Mouse (Mus musculus) hindbrain, embryonic 11.5 days (tissue): ENCODE measurements at regions not wholly inside any gene's neighbourhood (a gene's known extent, or its start where the extent isn't known, plus 50 kb on each side); places are given as distances from the start of the nearest gene placed in this dataset.

Source experiments
- ATAC-seq: fragments of 200-750 bp; cut with Nextera tagmentation; 2 replicates; pipeline ENCODE4 v1.8.0; 2017; ENCODE audit warnings: mild to moderate bottlenecking, moderate TSS enrichment, moderate library complexity; ENCODE audit not compliant: low FRiP score
- DNase-seq: peaks from one replicate; pipeline ENCODE4 v3.0.0-alpha.2; 2015; ENCODE audit warnings: low spot score
- H3K27ac ChIP-seq: fragments of 300-500 bp; sonication (generic); 2 replicates; pipeline ENCODE4 v1.5.1; 2014; ENCODE audit warnings: mild to moderate bottlenecking, low read depth, low read length
- H3K27me3 ChIP-seq: fragments of 300-500 bp; sonication (generic); 2 replicates; pipeline ENCODE4 v1.6.1; 2014; ENCODE audit warnings: mild to moderate bottlenecking, low read length, moderate library complexity, mixed read lengths; ENCODE audit not compliant: control insufficient read depth, insufficient read depth
- H3K36me3 ChIP-seq: fragments of 300-500 bp; sonication (generic); 2 replicates; pipeline ENCODE4 v1.6.1; 2014; ENCODE audit warnings: mild to moderate bottlenecking, low read length, moderate library complexity, mixed read lengths; ENCODE audit not compliant: control insufficient read depth, insufficient read depth
- H3K4me1 ChIP-seq: fragments of 300-500 bp; sonication (generic); replicated peaks from 2 replicates; pipeline ENCODE4 v1.6.1; 2014; ENCODE audit warnings: low read length, mixed read lengths; ENCODE audit not compliant: control insufficient read depth, insufficient read depth
- H3K4me2 ChIP-seq: fragments of 300-500 bp; sonication (generic); replicated peaks from 2 replicates; pipeline ENCODE4 v1.6.1; 2014; ENCODE audit warnings: mild to moderate bottlenecking, low read depth, low read length
- H3K4me3 ChIP-seq: fragments of 300-500 bp; sonication (generic); 2 replicates; pipeline ENCODE4 v1.5.1; 2014; ENCODE audit warnings: low read depth, low read length
- H3K9ac ChIP-seq: fragments of 300-500 bp; sonication (generic); 2 replicates; pipeline ENCODE4 v1.6.1; 2014; ENCODE audit warnings: low read depth, low read length
- H3K9me3 ChIP-seq: fragments of 300-500 bp; sonication (generic); 2 replicates; pipeline ENCODE4 v1.6.1; 2016; ENCODE audit warnings: low read length; ENCODE audit not compliant: control insufficient read depth
- WGBS: fragments of 180-500 bp; shearing (Covaris S2); extraction: QIAGEN DNeasy Blood & Tissue Kit; methylation state at CpG from one replicate; pipeline ENCODE4 v1.1.7; 2014; 5-methylcytosine and 5-hydroxymethylcytosine counted together

DNA sequence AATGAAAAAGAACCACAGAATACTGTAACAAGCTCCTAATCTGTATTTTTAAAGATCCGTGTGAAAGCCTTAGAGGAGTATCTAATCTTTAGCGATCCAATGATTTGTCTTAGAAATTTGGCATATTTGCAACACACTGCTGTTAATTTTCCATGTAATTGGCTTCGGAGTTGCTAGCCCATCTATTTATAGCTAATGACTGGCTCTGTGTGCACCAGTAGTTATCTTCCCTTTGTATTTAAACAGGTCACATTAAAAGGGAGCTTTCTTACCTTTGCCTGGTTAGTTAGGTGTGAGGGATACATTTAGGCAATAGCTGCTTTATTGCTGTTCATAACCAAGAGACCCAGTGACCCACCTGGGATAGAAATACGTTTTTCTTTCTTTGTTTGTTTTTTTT lies 256.3 kb upstream of the Mme start:
- H3K27ac ChIP-seq, result no peak overlapping the region
- H3K4me1 ChIP-seq, result no peaks in the 10 kb centered on the region
- ATAC-seq (no peak), DNase-seq (no peak)
- WGBS, result 87% methylated on average over 4 of the region's 4 CpGs
- H3K4me2 ChIP-seq, result no peak overlapping the region
- no peak overlapping the region for H3K4me3 ChIP-seq
- no peaks in the 10 kb centered on the region for H3K9me3 ChIP-seq
- H3K36me3 ChIP-seq, result no peaks in the 10 kb centered on the region
- H3K27me3 ChIP-seq, result no peaks in the 10 kb centered on the region
- H3K9ac ChIP-seq, result no peak overlapping the region

GRCm38 (mm10) chr3:62976906-62977305 lies 264.4 kb upstream of the Mme start:
- Histone ChIP-seq H3K4me3 (no peak overlapping the region), H3K27me3 (no peaks in the 10 kb centered on the region), H3K9me3 (no peaks in the 10 kb centered on the region), H3K36me3 (no peaks in the 10 kb centered on the region), H3K27ac (no peak overlapping the region), H3K4me1 (no peaks in the 10 kb centered on the region), H3K4me2 (no peak overlapping the region), H3K9ac (no peak overlapping the region)
- 97% methylated on average over 1 of the region's 1 CpGs for WGBS
- ATAC-seq, result no peak
- no peak for DNase-seq

DNA sequence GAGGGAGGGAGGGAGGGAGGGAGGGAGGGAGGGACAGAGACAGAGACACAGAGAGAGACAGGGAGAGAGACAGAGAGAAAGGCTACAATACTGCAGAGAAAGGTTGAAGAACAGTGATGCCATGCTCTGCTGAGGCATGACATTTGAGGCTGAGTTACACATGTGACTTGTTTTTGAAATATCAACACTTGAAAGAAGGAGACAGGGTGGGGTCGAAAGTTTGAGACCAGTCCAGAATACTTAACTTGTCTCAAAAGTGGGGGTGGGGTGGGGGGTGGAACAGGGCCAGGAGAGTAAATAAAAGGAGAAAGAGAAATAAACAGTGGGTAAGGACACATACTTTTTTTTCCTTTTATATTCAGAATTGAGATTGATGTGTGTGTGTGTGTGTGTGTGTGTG lies 278.1 kb upstream of the Mme start:
- ATAC-seq (no peak), DNase-seq (no peak)
- no peaks in the 10 kb centered on the region for H3K36me3 ChIP-seq
- 67% methylated on average over 1 of the region's 1 CpGs for WGBS
- H3K4me2 ChIP-seq, result no peak overlapping the region
- no peak overlapping the region for H3K4me3 ChIP-seq
- H3K27ac ChIP-seq, result no peak overlapping the region
- H3K9ac ChIP-seq, result no peak overlapping the region
- H3K4me1 ChIP-seq, result no peaks in the 10 kb centered on the region
- no peaks in the 10 kb centered on the region for H3K27me3 ChIP-seq
- no peaks in the 10 kb centered on the region for H3K9me3 ChIP-seq

GRCm38 (mm10) chr3:62962608-62963007 lies 278.7 kb upstream of the Mme start:
- Histone ChIP-seq H3K27me3 (no peaks in the 10 kb centered on the region), H3K9me3 (no peaks in the 10 kb centered on the region), H3K27ac (no peak overlapping the region), H3K9ac (no peak overlapping the region), H3K4me2 (no peak overlapping the region), H3K4me1 (no peaks in the 10 kb centered on the region), H3K4me3 (no peak overlapping the region), H3K36me3 (no peaks in the 10 kb centered on the region)
- no peak for DNase-seq
- 65% methylated on average over 4 of the region's 4 CpGs for WGBS
- ATAC-seq, result no peak

DNA sequence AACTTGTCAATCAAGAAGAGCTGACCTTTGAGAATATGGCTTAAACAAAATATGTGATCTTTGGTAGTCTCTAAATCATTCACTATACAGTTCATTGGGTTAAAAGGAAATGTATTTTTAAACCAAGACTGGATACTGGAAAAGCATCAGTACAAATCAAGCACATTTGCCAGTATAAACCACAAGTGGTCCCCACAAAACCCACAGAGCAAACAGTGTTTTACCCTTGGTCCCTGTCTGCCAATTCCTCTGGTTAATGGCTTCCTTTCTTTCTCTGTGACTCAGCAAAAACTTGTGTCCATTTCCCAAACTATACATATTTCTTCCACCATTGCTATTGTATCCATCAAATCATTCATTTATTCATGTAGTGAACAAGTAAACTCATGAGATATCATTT lies 296.0 kb upstream of the Mme start:
- no peaks in the 10 kb centered on the region for H3K4me1 ChIP-seq
- no peak overlapping the region for H3K4me2 ChIP-seq
- H3K27me3 ChIP-seq, result no peaks in the 10 kb centered on the region
- H3K9me3 ChIP-seq, result no peaks in the 10 kb centered on the region
- H3K4me3 ChIP-seq, result no peak overlapping the region
- H3K36me3 ChIP-seq, result no peaks in the 10 kb centered on the region
- no peak overlapping the region for H3K27ac ChIP-seq
- no peak for DNase-seq
- H3K9ac ChIP-seq, result no peak overlapping the region
- no peak for ATAC-seq

- no peak for DNase-seq
- Histone ChIP-seq H3K4me1 (no peaks in the 10 kb centered on the region), H3K4me2 (no peak overlapping the region), H3K4me3 (no peak overlapping the region), H3K27ac (no peak overlapping the region), H3K9ac (no peak overlapping the region), H3K36me3 (no peaks in the 10 kb centered on the region), H3K27me3 (no peaks in the 10 kb centered on the region), H3K9me3 (no peaks in the 10 kb centered on the region)
- no peak for ATAC-seq
- WGBS, result 70% methylated on average over 1 of the region's 1 CpGs
These were observed 302.7 kb upstream of the Mme start for GRCm38 (mm10) chr3:62938601-62939000.

DNA sequence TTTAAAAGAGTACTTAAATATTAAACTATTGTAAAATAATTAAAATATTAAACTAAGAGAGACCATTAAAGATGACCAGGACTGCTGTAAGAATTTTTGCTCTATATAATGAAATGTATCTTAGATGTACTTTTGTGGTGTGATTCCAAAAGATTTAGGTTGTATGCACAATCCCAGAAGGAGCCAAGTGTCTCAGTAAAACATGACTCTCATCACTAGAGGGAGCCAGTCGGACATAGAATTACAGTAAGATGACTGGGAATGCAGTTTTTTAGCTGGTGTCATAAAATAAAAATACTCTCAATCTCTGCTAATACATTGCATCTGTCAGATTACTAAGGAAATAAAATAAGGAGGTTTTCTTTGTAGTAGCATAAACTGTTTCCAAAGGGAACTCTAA lies 316.9 kb upstream of the Mme start:
- DNase-seq, result peak; percentile 39
- Histone ChIP-seq H3K9ac (no peak overlapping the region), H3K27ac (no peak overlapping the region), H3K36me3 (no peaks in the 10 kb centered on the region), H3K27me3 (no peaks in the 10 kb centered on the region), H3K4me3 (no peak overlapping the region), H3K9me3 (no peaks in the 10 kb centered on the region), H3K4me1 (no peaks in the 10 kb centered on the region), H3K4me2 (no peak overlapping the region)
- ATAC-seq, result no peak
- 8% methylated on average over 1 of the region's 1 CpGs for WGBS

DNA sequence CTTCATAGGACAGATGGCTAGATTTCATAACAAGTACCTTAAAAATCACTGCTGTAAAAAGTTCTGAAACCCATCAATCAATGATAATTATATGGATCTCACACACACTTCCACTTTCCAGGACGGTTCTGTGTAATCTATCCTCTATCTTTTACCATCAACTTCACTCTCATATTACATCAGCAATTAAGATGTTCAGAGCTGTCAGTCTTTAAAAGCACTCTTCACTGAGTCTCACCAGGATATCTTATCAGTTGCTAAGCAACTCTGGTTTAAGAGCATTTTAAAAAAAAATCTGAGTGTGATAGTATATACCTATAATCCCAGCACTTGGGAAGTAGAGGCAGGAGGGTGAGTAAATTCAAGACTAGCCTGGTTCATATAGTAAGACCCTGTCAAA lies 312.0 kb upstream of the Gpr149 start:
- Histone ChIP-seq H3K36me3 (no peaks in the 10 kb centered on the region), H3K4me3 (no peak overlapping the region), H3K27me3 (no peaks in the 10 kb centered on the region), H3K4me2 (no peak overlapping the region), H3K4me1 (no peaks in the 10 kb centered on the region), H3K27ac (no peak overlapping the region), H3K9me3 (no peaks in the 10 kb centered on the region), H3K9ac (no peak overlapping the region)
- DNase-seq, result no peak
- no peak for ATAC-seq
- 39% methylated on average over 1 of the region's 1 CpGs for WGBS

GRCm38 (mm10) chr3:62885104-62885503 lies 280.2 kb upstream of the Gpr149 start:
- H3K9me3 ChIP-seq, result no peaks in the 10 kb centered on the region
- no peaks in the 10 kb centered on the region for H3K27me3 ChIP-seq
- H3K36me3 ChIP-seq, result no peaks in the 10 kb centered on the region
- no peak overlapping the region for H3K27ac ChIP-seq
- H3K9ac ChIP-seq, result no peak overlapping the region
- no peak overlapping the region for H3K4me2 ChIP-seq
- ATAC-seq, result no peak
- DNase-seq, result no peak
- H3K4me3 ChIP-seq, result no peak overlapping the region
- H3K4me1 ChIP-seq, result no peaks in the 10 kb centered on the region
